Mouse (Mus musculus) myocyte (in vitro differentiated cells): ENCODE measurements around the gene Ralbp1. TPM values are rescaled to one million over a fixed set of nuclear protein-coding genes. Genes with fewer than 3 reads are reported as not detected.

ENCODE experiments used
- H3K27me3 ChIP-seq: one replicate; pipeline ENCODE4 v1.6.1; 2011; ENCODE audit not compliant: control insufficient read depth, insufficient read depth, insufficient read length
- H3K36me3 ChIP-seq: one replicate; pipeline ENCODE4 v1.6.1; 2011; ENCODE audit not compliant: control insufficient read depth, insufficient read depth
- H3K4me2 ChIP-seq: one replicate; pipeline ENCODE4 v1.6.1; 2011; ENCODE audit warnings: low read depth, control low read depth
- H3K4me3 ChIP-seq: one replicate; pipeline ENCODE4 v1.5.1; 2011; ENCODE audit warnings: mild to moderate bottlenecking, control low read depth, moderate library complexity
- H3K79me2 ChIP-seq: one replicate; pipeline ENCODE4 v1.6.1; 2011; ENCODE audit not compliant: control insufficient read depth, insufficient read depth
- H3ac ChIP-seq: one replicate; pipeline ENCODE4 v1.6.1; 2011; ENCODE audit not compliant: control insufficient read depth, insufficient read length
- CEBPB ChIP-seq: IDR thresholded peaks from 2 replicates; pipeline ENCODE4 v1.6.1; 2011; ENCODE audit warnings: mild to moderate bottlenecking, moderate library complexity; ENCODE audit not compliant: poor library complexity, insufficient read depth, severe bottlenecking
- E2F4 ChIP-seq: IDR thresholded peaks from one replicate; pipeline ENCODE4 v1.6.1; 2011; ENCODE audit warnings: mild to moderate bottlenecking, control low read depth, moderate library complexity; ENCODE audit not compliant: insufficient read depth
- MAX ChIP-seq: IDR thresholded peaks from one replicate; pipeline ENCODE4 v1.6.1; 2011; ENCODE audit warnings: low read depth, mild to moderate bottlenecking, control low read depth
- MYOD1 ChIP-seq, 3 experiments: IDR thresholded peaks; one replicate each; pipeline ENCODE4 v1.6.1; 2011; ENCODE audit warnings: control low read depth in 2 of 3, low read depth in 2 of 3, mild to moderate bottlenecking in 2 of 3, moderate library complexity in 1 of 3; ENCODE audit not compliant: insufficient read length in 2 of 3, control insufficient read depth in 1 of 3
- MYOG ChIP-seq, 3 experiments: IDR thresholded peaks; one replicate each; pipeline ENCODE4 v1.6.1; 2011; ENCODE audit warnings: control low read depth in 2 of 3, low read depth in 2 of 3, mild to moderate bottlenecking in 2 of 3; ENCODE audit not compliant: insufficient read length in 2 of 3, control insufficient read depth in 1 of 3, insufficient read depth in 1 of 3
- POLR2A ChIP-seq: IDR thresholded peaks from one replicate; pipeline ENCODE4 v1.6.1; 2011; ENCODE audit warnings: low read depth, mild to moderate bottlenecking, control low read depth, moderate library complexity; ENCODE audit not compliant: insufficient read length
- POLR2AphosphoS2 ChIP-seq: IDR thresholded peaks from one replicate; pipeline ENCODE4 v1.6.1; 2011; ENCODE audit warnings: low read depth, control low read depth; ENCODE audit not compliant: insufficient read length
- REST ChIP-seq: IDR thresholded peaks from one replicate; pipeline ENCODE4 v1.6.1; 2011; ENCODE audit warnings: mild to moderate bottlenecking, control low read depth, moderate library complexity; ENCODE audit not compliant: insufficient read depth, insufficient read length
- SRF ChIP-seq: IDR thresholded peaks from one replicate; pipeline ENCODE4 v1.6.1; 2011; ENCODE audit warnings: low read depth; ENCODE audit not compliant: control insufficient read depth, insufficient read length
- TCF12 ChIP-seq: IDR thresholded peaks from one replicate; pipeline ENCODE4 v1.6.1; 2011; ENCODE audit warnings: mild to moderate bottlenecking, control low read depth; ENCODE audit not compliant: poor library complexity, insufficient read depth, severe bottlenecking
- TCF3 ChIP-seq: IDR thresholded peaks from one replicate; pipeline ENCODE4 v1.6.1; 2011; ENCODE audit warnings: low read depth, control low read depth; ENCODE audit not compliant: insufficient read length
- USF1 ChIP-seq: IDR thresholded peaks from one replicate; pipeline ENCODE4 v1.6.1; 2011; ENCODE audit warnings: low read depth, mild to moderate bottlenecking, control low read depth, moderate library complexity
- polyA plus RNA-seq: library from polyadenylated mRNA; unstranded; fragments of >200 nt; fragmentation: generic; extraction: Trizol; gene quantifications from one replicate; pipeline ENCODE4 v1.2.1, GENCODE M21; 2012; ENCODE audit warnings: missing spikeins

The Ralbp1 gene
- polyA plus RNA-seq, 1 experiment = 24.5 TPM

- TF ChIP-seq REST (no peak), SRF (no peak), POLR2A (no peak), E2F4 (no peak), TCF12 (no peak)
- Histone ChIP-seq H3K79me2 (peaks cover 18% of the 10 kb centered on the region), H3K4me3 (no peak overlapping the region), H3ac (no peak overlapping the region), H3K27me3 (no peaks in the 10 kb centered on the region), H3K4me2 (no peak overlapping the region), H3K36me3 (peaks cover 18% of the 10 kb centered on the region)
Observed at GRCm38 (mm10) chr17:65864742-65865141, 20.9 kb downstream of the Ralbp1 start.

DNA sequence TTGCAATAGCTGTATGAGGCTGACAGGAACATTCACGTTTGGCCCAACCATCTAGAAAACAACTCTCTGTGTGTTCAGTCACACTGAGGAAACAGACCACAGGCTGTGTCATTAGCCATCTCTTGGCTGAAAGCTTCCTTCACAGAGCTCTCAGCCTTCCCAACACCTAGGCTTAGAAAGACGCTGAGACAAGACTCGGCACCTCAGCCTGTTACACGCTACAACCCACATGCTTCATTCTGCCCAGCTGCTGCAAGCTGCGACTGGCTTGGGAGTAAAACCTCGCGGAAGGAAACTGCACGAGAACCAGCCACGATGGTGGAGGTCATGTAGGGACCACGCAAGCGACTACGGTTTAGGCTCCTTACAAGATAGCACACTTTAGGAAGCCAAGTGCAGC lies 21.8 kb downstream of the Ralbp1 start:
- Histone ChIP-seq H3K4me2 (no peak overlapping the region), H3K79me2 (peaks cover 9% of the 10 kb centered on the region), H3K27me3 (no peaks in the 10 kb centered on the region), H3ac (no peak overlapping the region), H3K36me3 (peaks cover 18% of the 10 kb centered on the region), H3K4me3 (no peak overlapping the region)
- TF ChIP-seq MYOD1 (IDR thresholded peaks at IDR 0.05; ENCODE audit: control insufficient read depth in 1 of 3, insufficient read length in 2 of 3, low read depth in 2 of 3) (no peak), MYOG (IDR thresholded peaks at IDR 0.05; ENCODE audit: control insufficient read depth in 1 of 3, insufficient read depth in 1 of 3, insufficient read length in 2 of 3, low read depth in 2 of 3) (no peak), REST (no peak), SRF (no peak), POLR2A (no peak), POLR2AphosphoS2 (no peak), MAX (no peak)

- no peaks in the 10 kb centered on the region for H3K27me3 ChIP-seq
- H3K4me3 ChIP-seq = no peak overlapping the region
- TF ChIP-seq SRF = no peak
- TF ChIP-seq MAX = no peak
- no peak for TF ChIP-seq REST
- H3K36me3 ChIP-seq = peaks cover 24% of the 10 kb centered on the region
- H3K79me2 ChIP-seq = no peaks in the 10 kb centered on the region
- H3K4me2 ChIP-seq = no peak overlapping the region
- H3ac ChIP-seq = no peak overlapping the region
Observed at GRCm38 (mm10) chr17:65862579-65862978, 23.0 kb downstream of the Ralbp1 start.

DNA sequence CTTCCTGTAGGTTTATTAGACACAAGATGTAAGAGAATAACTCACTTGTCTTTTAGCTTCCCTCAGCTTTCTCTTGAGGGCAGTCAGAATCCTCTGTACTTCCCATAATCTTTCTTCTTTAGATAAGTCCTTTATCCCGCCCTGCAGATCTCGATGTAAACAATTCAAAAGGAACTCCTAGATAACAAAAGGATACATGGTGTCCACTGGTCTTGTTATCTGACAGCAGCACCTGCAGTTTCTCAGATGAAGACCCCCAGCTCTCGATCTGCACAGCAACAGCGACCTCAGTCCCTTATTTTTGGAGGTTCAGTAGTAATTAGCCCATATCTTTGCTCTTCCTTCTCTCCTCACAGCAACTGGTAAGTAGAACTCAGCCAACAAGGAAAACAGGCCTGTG lies 28.0 kb downstream of the Ralbp1 start:
- Histone ChIP-seq H3K4me2 (no peak overlapping the region), H3ac (no peak overlapping the region), H3K79me2 (no peaks in the 10 kb centered on the region), H3K27me3 (no peaks in the 10 kb centered on the region), H3K4me3 (no peak overlapping the region), H3K36me3 (peaks cover 21% of the 10 kb centered on the region)
- TF ChIP-seq REST = no peak
- TF ChIP-seq E2F4 = no peak
- TF ChIP-seq POLR2AphosphoS2 = no peak
- TF ChIP-seq USF1 = no peak
- no peak for TF ChIP-seq POLR2A
- TF ChIP-seq TCF3 = no peak
- TF ChIP-seq MYOD1 (IDR thresholded peaks at IDR 0.05; ENCODE audit: control insufficient read depth in 1 of 3, insufficient read length in 2 of 3, low read depth in 2 of 3) = no peak
- TF ChIP-seq TCF12 = no peak
- no peak for TF ChIP-seq CEBPB

- no peak overlapping the region for H3K4me2 ChIP-seq
- peaks cover 27% of the 10 kb centered on the region for H3K36me3 ChIP-seq
- no peak overlapping the region for H3K4me3 ChIP-seq
- TF ChIP-seq E2F4 = no peak
- TF ChIP-seq SRF = no peak
- no peak for TF ChIP-seq MYOD1 (IDR thresholded peaks at IDR 0.05; ENCODE audit: control insufficient read depth in 1 of 3, insufficient read length in 2 of 3, low read depth in 2 of 3)
- no peak for TF ChIP-seq CEBPB
- TF ChIP-seq MYOG (IDR thresholded peaks at IDR 0.05; ENCODE audit: control insufficient read depth in 1 of 3, insufficient read depth in 1 of 3, insufficient read length in 2 of 3, low read depth in 2 of 3) = no peak
- TF ChIP-seq POLR2A = no peak
- no peak for TF ChIP-seq TCF3
- TF ChIP-seq POLR2AphosphoS2 = no peak
- no peak for TF ChIP-seq USF1
- no peak for TF ChIP-seq TCF12
- no peak for TF ChIP-seq MAX
- TF ChIP-seq REST = no peak
- H3ac ChIP-seq = no peak overlapping the region
- no peaks in the 10 kb centered on the region for H3K27me3 ChIP-seq
- no peaks in the 10 kb centered on the region for H3K79me2 ChIP-seq
Observed at GRCm38 (mm10) chr17:65854006-65854405, 31.6 kb downstream of the Ralbp1 start.

DNA sequence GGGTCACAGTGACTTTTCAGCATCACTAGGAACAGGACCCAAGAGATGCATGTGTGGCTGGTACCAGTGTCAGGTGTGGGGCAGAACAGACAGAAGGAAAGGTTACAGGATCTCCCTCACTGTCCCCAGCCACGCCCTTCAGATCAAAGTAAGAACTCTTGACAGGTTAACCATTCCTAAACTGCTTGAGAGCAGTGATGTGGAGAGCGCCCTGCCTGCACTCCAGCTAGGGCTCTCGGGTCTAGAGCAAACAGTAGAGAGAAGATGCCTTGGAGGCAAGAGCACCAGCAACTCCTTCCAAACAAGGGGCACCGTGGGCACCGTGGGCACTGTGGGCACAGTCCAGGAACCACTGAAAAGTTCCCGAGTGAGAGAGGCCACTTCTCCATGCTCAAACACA lies 32.3 kb downstream of the Ralbp1 start:
- Histone ChIP-seq H3ac (no peak overlapping the region), H3K36me3 (peaks cover 23% of the 10 kb centered on the region), H3K4me2 (no peak overlapping the region), H3K79me2 (no peaks in the 10 kb centered on the region), H3K27me3 (no peaks in the 10 kb centered on the region), H3K4me3 (no peak overlapping the region)
- TF ChIP-seq MYOG (IDR thresholded peaks at IDR 0.05; ENCODE audit: control insufficient read depth in 1 of 3, insufficient read depth in 1 of 3, insufficient read length in 2 of 3, low read depth in 2 of 3) (no peak), SRF (no peak), USF1 (no peak), REST (no peak), TCF12 (no peak), MAX (no peak), POLR2A (no peak), TCF3 (no peak), E2F4 (no peak), MYOD1 (IDR thresholded peaks at IDR 0.05; ENCODE audit: control insufficient read depth in 1 of 3, insufficient read length in 2 of 3, low read depth in 2 of 3) (no peak), CEBPB (no peak), POLR2AphosphoS2 (no peak)
